Mouse (Mus musculus): Measurements from ENCODE around the gene Efcab3. TPM values are rescaled to one million over a fixed set of nuclear protein-coding genes. Genes with fewer than 3 reads are reported as not detected.

Efcab3 gene
- total RNA-seq, 2 experiments from 2014 or later, result 0.70 to 1.0 TPM

- no peak for DNase-seq (ENCODE audit: low spot score in 2 of 2)
These were observed 81.8 kb downstream of the Efcab3 start for GRCm38 (mm10) chr11:105145211-105145610.

- no peak for DNase-seq (ENCODE audit: low spot score in 2 of 2)
These were observed 83.2 kb downstream of the Efcab3 start, which contains the start of gene Gm10842 for GRCm38 (mm10) chr11:105146593-105146992. Gene Gm10842, plus strand, starts transcription at chr11:105146893.

GRCm38 (mm10) chr11:105149353-105149752 lies 86.0 kb downstream of the Efcab3 start:
- DNase-seq (ENCODE audit: low spot score in 2 of 2), result no peak

- no peak for DNase-seq (ENCODE audit: low spot score in 2 of 2)
These were observed 86.4 kb downstream of the Efcab3 start for GRCm38 (mm10) chr11:105149766-105150165.

GRCm38 (mm10) chr11:105150691-105151090 lies 87.3 kb downstream of the Efcab3 start:
- no peak for DNase-seq (ENCODE audit: low spot score in 2 of 2)

GRCm38 (mm10) chr11:105151226-105152016 lies 88.0 kb downstream of the Efcab3 start:
- no peak for DNase-seq (ENCODE audit: low spot score in 2 of 2)

GRCm38 (mm10) chr11:105152017-105152300 lies 88.6 kb downstream of the Efcab3 start:
- no peak for DNase-seq (ENCODE audit: low spot score in 2 of 2)

- DNase-seq (ENCODE audit: low spot score in 2 of 2), result no peak
These were observed 89.0 kb downstream of the Efcab3 start for GRCm38 (mm10) chr11:105152357-105152899.

- no peak for DNase-seq (ENCODE audit: low spot score in 2 of 2)
These were observed 89.9 kb downstream of the Efcab3 start for GRCm38 (mm10) chr11:105153068-105153833.

- no peak for DNase-seq (ENCODE audit: low spot score in 2 of 2)
These were observed 92.5 kb downstream of the Efcab3 start for GRCm38 (mm10) chr11:105155915-105156314.

- no peak for DNase-seq (ENCODE audit: low spot score in 2 of 2)
These were observed 93.4 kb downstream of the Efcab3 start for GRCm38 (mm10) chr11:105156748-105157267.

- DNase-seq (ENCODE audit: low spot score in 2 of 2), result no peak
These were observed 94.7 kb downstream of the Efcab3 start for GRCm38 (mm10) chr11:105158047-105158446.

GRCm38 (mm10) chr11:105159673-105160360 lies 96.4 kb downstream of the Efcab3 start:
- DNase-seq (ENCODE audit: low spot score in 2 of 2), result no peak

GRCm38 (mm10) chr11:105161411-105161810 lies 98.0 kb downstream of the Efcab3 start:
- no peak for DNase-seq (ENCODE audit: low spot score in 2 of 2)

GRCm38 (mm10) chr11:105164516-105165510 lies 101.4 kb downstream of the Efcab3 start:
- DNase-seq (ENCODE audit: low spot score in 2 of 2), result no peak

GRCm38 (mm10) chr11:105166780-105167179 lies 103.4 kb downstream of the Efcab3 start:
- no peak for DNase-seq (ENCODE audit: low spot score in 2 of 2)
